Mouse (Mus musculus) erythroblast, embryonic 14.5 days (primary cell): ENCODE data around the gene Me3. TPM values are rescaled to one million over a fixed set of nuclear protein-coding genes. Genes with fewer than 3 reads are reported as not detected.

Source experiments
- H3K27me3 ChIP-seq: 2 replicates; pipeline ENCODE4 v1.6.1; 2012; ENCODE audit warnings: inconsistent platforms; ENCODE audit not compliant: control insufficient read depth
- H3K36me3 ChIP-seq: 2 replicates; pipeline ENCODE4 v1.6.1; 2012; ENCODE audit warnings: mild to moderate bottlenecking, inconsistent platforms; ENCODE audit not compliant: control insufficient read depth
- H3K4me1 ChIP-seq: 2 replicates; pipeline ENCODE4 v1.6.1; 2012; ENCODE audit warnings: inconsistent platforms; ENCODE audit not compliant: control insufficient read depth
- H3K4me3 ChIP-seq: replicated peaks from 2 replicates; pipeline ENCODE3; 2012; ENCODE audit warnings: moderate library complexity, mild to moderate bottlenecking, inconsistent platforms
- H3K9me3 ChIP-seq: 2 replicates; pipeline ENCODE4 v1.6.1; 2012; ENCODE audit warnings: low read length, inconsistent platforms, mixed read lengths; ENCODE audit not compliant: control insufficient read depth
- GATA1 ChIP-seq: IDR thresholded peaks from 2 replicates; pipeline ENCODE4 v1.6.1; 2012; ENCODE audit warnings: low read length, inconsistent platforms, mixed read lengths
- TAL1 ChIP-seq: IDR thresholded peaks from 3 replicates; pipeline ENCODE4 v1.6.1; 2012; ENCODE audit warnings: low read length, inconsistent platforms, mixed read lengths
- polyA plus RNA-seq: library from polyadenylated mRNA; stranded (reverse); fragments of >175 nt; gene quantifications from 2 replicates; pipeline ENCODE4 v1.2.3, GENCODE M21; 2012

The Me3 gene
- 0.01 TPM in 1 of 2 replicates, not detected in the other for polyA plus RNA-seq

- H3K9me3 ChIP-seq, result no peaks in the 10 kb centered on the region
- TF ChIP-seq GATA1 (no peak), TAL1 (no peak)
- H3K4me3 ChIP-seq, result peak within 1 kb of the TSS; percentile 7
These were observed at the start of gene Me3 for GRCm38 (mm10) chr7:89632342-89633251. Gene Me3, plus strand, starts transcription at chr7:89632392.

GRCm38 (mm10) chr7:89590039-89590438 is 42.2 kb upstream of the Me3 start:
- no peak overlapping the region for H3K4me3 ChIP-seq
- no peaks in the 10 kb centered on the region for H3K27me3 ChIP-seq
- H3K36me3 ChIP-seq, result no peaks in the 10 kb centered on the region
- TF ChIP-seq GATA1, result no peak
- TF ChIP-seq TAL1, result no peak
- no peaks in the 10 kb centered on the region for H3K9me3 ChIP-seq
- no peaks in the 10 kb centered on the region for H3K4me1 ChIP-seq

More at GRCm38 (mm10) chr7:89632342-89633251, at the start of gene Me3:
- Histone ChIP-seq H3K36me3 (no peaks in the 10 kb centered on the region), H3K27me3 (peaks cover 9% of the 10 kb centered on the region), H3K4me1 (no peaks in the 10 kb centered on the region)

GRCm38 (mm10) chr7:89590542-89591251 is 41.5 kb upstream of the Me3 start:
- Histone ChIP-seq H3K4me3 (no peak overlapping the region), H3K9me3 (no peaks in the 10 kb centered on the region), H3K36me3 (no peaks in the 10 kb centered on the region), H3K27me3 (no peaks in the 10 kb centered on the region), H3K4me1 (no peaks in the 10 kb centered on the region)
- TF ChIP-seq GATA1, result no peak
- TF ChIP-seq TAL1, result no peak

DNA sequence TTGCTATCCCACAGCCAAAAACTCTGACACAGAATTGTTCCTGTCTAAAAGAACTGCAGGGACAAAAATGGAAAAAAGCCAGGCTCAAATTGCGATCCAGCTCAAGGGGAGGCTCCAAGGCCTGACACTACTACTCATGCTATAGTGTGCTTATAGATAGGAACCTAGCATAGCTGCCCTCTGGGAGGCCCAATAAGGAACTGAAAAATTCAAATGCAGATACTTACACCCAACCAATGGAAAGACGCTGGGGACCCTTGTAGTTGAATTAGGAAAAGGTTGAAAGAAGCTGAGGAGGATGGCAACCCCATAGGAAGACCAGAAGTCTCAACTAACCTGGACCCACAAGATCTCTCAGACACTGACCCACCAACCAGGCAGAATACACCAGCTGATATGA is 36.4 kb upstream of the Me3 start:
- Histone ChIP-seq H3K9me3 (no peaks in the 10 kb centered on the region), H3K27me3 (no peaks in the 10 kb centered on the region), H3K4me3 (no peak overlapping the region), H3K36me3 (no peaks in the 10 kb centered on the region), H3K4me1 (no peaks in the 10 kb centered on the region)
- TF ChIP-seq GATA1 (no peak), TAL1 (no peak)

- H3K27me3 ChIP-seq, result no peaks in the 10 kb centered on the region
- H3K9me3 ChIP-seq, result no peaks in the 10 kb centered on the region
- no peaks in the 10 kb centered on the region for H3K36me3 ChIP-seq
- no peaks in the 10 kb centered on the region for H3K4me1 ChIP-seq
- no peak for TF ChIP-seq TAL1
- no peak for TF ChIP-seq GATA1
- no peak overlapping the region for H3K4me3 ChIP-seq
These were observed 26.3 kb upstream of the Me3 start for GRCm38 (mm10) chr7:89605589-89606536.

GRCm38 (mm10) chr7:89607329-89607728 is 24.9 kb upstream of the Me3 start:
- H3K27me3 ChIP-seq, result no peaks in the 10 kb centered on the region
- H3K9me3 ChIP-seq, result no peaks in the 10 kb centered on the region

GRCm38 (mm10) chr7:89611236-89611635 is 21.0 kb upstream of the Me3 start:
- Histone ChIP-seq H3K9me3 (no peaks in the 10 kb centered on the region), H3K4me3 (no peak overlapping the region), H3K4me1 (no peaks in the 10 kb centered on the region), H3K27me3 (no peaks in the 10 kb centered on the region), H3K36me3 (no peaks in the 10 kb centered on the region)
- TF ChIP-seq GATA1, result no peak

More at GRCm38 (mm10) chr7:89607329-89607728, 24.9 kb upstream of the Me3 start:
- no peak for TF ChIP-seq TAL1
- no peak for TF ChIP-seq GATA1
- H3K4me1 ChIP-seq, result no peaks in the 10 kb centered on the region
- H3K4me3 ChIP-seq, result no peak overlapping the region
- H3K36me3 ChIP-seq, result no peaks in the 10 kb centered on the region

DNA sequence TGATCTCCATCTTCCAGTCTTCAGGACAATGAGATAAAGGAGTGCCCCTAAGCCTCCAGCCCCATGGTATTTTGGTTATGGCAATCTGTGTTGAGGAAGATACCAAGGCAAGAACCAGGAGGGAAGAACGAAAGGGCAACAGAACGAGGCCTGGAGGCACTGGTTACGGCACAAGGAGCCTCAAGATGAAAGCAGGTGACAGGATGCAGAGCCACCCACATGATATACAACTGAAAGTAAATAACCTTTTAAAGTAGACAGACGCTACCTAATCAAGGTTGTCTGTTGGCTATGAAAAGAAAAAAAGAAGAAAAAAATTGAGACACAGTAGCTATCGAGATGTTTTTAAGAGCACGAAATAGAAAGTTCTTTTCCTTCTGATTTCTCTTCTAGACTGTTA is 16.0 kb upstream of the Me3 start:
- Histone ChIP-seq H3K36me3 (no peaks in the 10 kb centered on the region), H3K9me3 (no peaks in the 10 kb centered on the region; the same call in 1 of the 2 replicates), H3K27me3 (no peaks in the 10 kb centered on the region), H3K4me3 (no peak overlapping the region), H3K4me1 (no peaks in the 10 kb centered on the region)
- TF ChIP-seq GATA1 (no peak), TAL1 (no peak)
